Mouse (Mus musculus): ENCODE results near the gene Phc3. TPM values are rescaled to one million over a fixed set of nuclear protein-coding genes. Genes with fewer than 3 reads are reported as not detected.

The Phc3 gene
- total RNA-seq (2017), result 22.7 and 27.5 TPM in 2 replicates

GRCm38 (mm10) chr3:30969104-30969581, at the start of gene Phc3:
Gene Phc3 (minus strand): TSS chr3:30969415.
- peak; percentile 63 to 91 for ATAC-seq (replicated peaks in 1 of 2; ENCODE audit: insufficient read depth in 1 of 2, low FRiP score in 2 of 2, low TSS enrichment in 1 of 2, low read depth in 1 of 2, poor library complexity in 2 of 2, severe bottlenecking in 2 of 2)

- no peak for ATAC-seq (replicated peaks in 1 of 2; ENCODE audit: insufficient read depth in 1 of 2, low FRiP score in 2 of 2, low TSS enrichment in 1 of 2, low read depth in 1 of 2, poor library complexity in 2 of 2, severe bottlenecking in 2 of 2)
Measured at GRCm38 (mm10) chr3:31017652-31018051, 48.4 kb upstream of the Phc3 start.

GRCm38 (mm10) chr3:31016594-31017196, 47.5 kb upstream of the Phc3 start:
- no peak for ATAC-seq (replicated peaks in 1 of 2; ENCODE audit: insufficient read depth in 1 of 2, low FRiP score in 2 of 2, low TSS enrichment in 1 of 2, low read depth in 1 of 2, poor library complexity in 2 of 2, severe bottlenecking in 2 of 2)

- no peak for ATAC-seq (replicated peaks in 1 of 2; ENCODE audit: insufficient read depth in 1 of 2, low FRiP score in 2 of 2, low TSS enrichment in 1 of 2, low read depth in 1 of 2, poor library complexity in 2 of 2, severe bottlenecking in 2 of 2)
Measured at GRCm38 (mm10) chr3:31015682-31016443, 46.6 kb upstream of the Phc3 start.

- ATAC-seq (replicated peaks in 1 of 2; ENCODE audit: insufficient read depth in 1 of 2, low FRiP score in 2 of 2, low TSS enrichment in 1 of 2, low read depth in 1 of 2, poor library complexity in 2 of 2, severe bottlenecking in 2 of 2), result no peak
Measured at GRCm38 (mm10) chr3:31014374-31014773, 45.2 kb upstream of the Phc3 start.

GRCm38 (mm10) chr3:31004320-31005209, 35.4 kb upstream of the Phc3 start:
- ATAC-seq (replicated peaks in 1 of 2; ENCODE audit: insufficient read depth in 1 of 2, low FRiP score in 2 of 2, low TSS enrichment in 1 of 2, low read depth in 1 of 2, poor library complexity in 2 of 2, severe bottlenecking in 2 of 2), result no peak

GRCm38 (mm10) chr3:31001048-31001676, 31.9 kb upstream of the Phc3 start:
- no peak for ATAC-seq (replicated peaks in 1 of 2; ENCODE audit: insufficient read depth in 1 of 2, low FRiP score in 2 of 2, low TSS enrichment in 1 of 2, low read depth in 1 of 2, poor library complexity in 2 of 2, severe bottlenecking in 2 of 2)

- ATAC-seq (replicated peaks in 1 of 2; ENCODE audit: insufficient read depth in 1 of 2, low FRiP score in 2 of 2, low TSS enrichment in 1 of 2, low read depth in 1 of 2, poor library complexity in 2 of 2, severe bottlenecking in 2 of 2), result no peak
Measured at GRCm38 (mm10) chr3:31000018-31000407, 30.8 kb upstream of the Phc3 start.

- ATAC-seq (replicated peaks in 1 of 2; ENCODE audit: insufficient read depth in 1 of 2, low FRiP score in 2 of 2, low TSS enrichment in 1 of 2, low read depth in 1 of 2, poor library complexity in 2 of 2, severe bottlenecking in 2 of 2), result no peak
Measured at GRCm38 (mm10) chr3:30999401-31000017, 30.3 kb upstream of the Phc3 start.

- ATAC-seq (replicated peaks in 1 of 2; ENCODE audit: insufficient read depth in 1 of 2, low FRiP score in 2 of 2, low TSS enrichment in 1 of 2, low read depth in 1 of 2, poor library complexity in 2 of 2, severe bottlenecking in 2 of 2), result no peak
Measured at GRCm38 (mm10) chr3:30996688-30997014, 27.4 kb upstream of the Phc3 start.

GRCm38 (mm10) chr3:30995899-30996687, 26.9 kb upstream of the Phc3 start:
- ATAC-seq (replicated peaks in 1 of 2; ENCODE audit: insufficient read depth in 1 of 2, low FRiP score in 2 of 2, low TSS enrichment in 1 of 2, low read depth in 1 of 2, poor library complexity in 2 of 2, severe bottlenecking in 2 of 2), result peak; percentile 5 to 21; a peak in 2 of 4 replicates

- peak; percentile 96 to 97 for ATAC-seq (replicated peaks in 1 of 2; ENCODE audit: insufficient read depth in 1 of 2, low FRiP score in 2 of 2, low TSS enrichment in 1 of 2, low read depth in 1 of 2, poor library complexity in 2 of 2, severe bottlenecking in 2 of 2)
Measured at GRCm38 (mm10) chr3:30995283-30995898, 26.2 kb upstream of the Phc3 start, which contains the start of gene Prkci. Gene Prkci (plus strand): TSS chr3:30995747.

GRCm38 (mm10) chr3:30994859-30995258, 25.6 kb upstream of the Phc3 start:
- no peak for ATAC-seq (replicated peaks in 1 of 2; ENCODE audit: insufficient read depth in 1 of 2, low FRiP score in 2 of 2, low TSS enrichment in 1 of 2, low read depth in 1 of 2, poor library complexity in 2 of 2, severe bottlenecking in 2 of 2)

- no peak for ATAC-seq (replicated peaks in 1 of 2; ENCODE audit: insufficient read depth in 1 of 2, low FRiP score in 2 of 2, low TSS enrichment in 1 of 2, low read depth in 1 of 2, poor library complexity in 2 of 2, severe bottlenecking in 2 of 2)
Measured at GRCm38 (mm10) chr3:30993066-30993573, 23.9 kb upstream of the Phc3 start.

GRCm38 (mm10) chr3:30992161-30992560, 22.9 kb upstream of the Phc3 start:
- no peak for ATAC-seq (replicated peaks in 1 of 2; ENCODE audit: insufficient read depth in 1 of 2, low FRiP score in 2 of 2, low TSS enrichment in 1 of 2, low read depth in 1 of 2, poor library complexity in 2 of 2, severe bottlenecking in 2 of 2)

All from hematopoietic stem cell, adult 5-6 weeks (primary cell).